Mouse (Mus musculus): ENCODE measurements around the gene Gapvd1.
"Not testable (repeated sequence)": the region's sequence is repeated elsewhere in the genome, so short reads cannot be mapped to it uniquely, and the experiment has no call there.

Gapvd1 gene

GRCm38 (mm10) chr2:34754551-34755358 lies at the start of gene Gapvd1:
TSS of gene Gapvd1 (minus strand) at chr2:34755232.
- no peak for DNase-seq (ENCODE audit: low read depth in 1 of 2, low spot score in 2 of 2)

GRCm38 (mm10) chr2:34804815-34805214 lies 49.8 kb upstream of the Gapvd1 start:
- no peak for DNase-seq (ENCODE audit: low read depth in 1 of 2, low spot score in 2 of 2)

GRCm38 (mm10) chr2:34804172-34804571 lies 49.1 kb upstream of the Gapvd1 start:
- no peak for DNase-seq (ENCODE audit: low read depth in 1 of 2, low spot score in 2 of 2)

- DNase-seq (ENCODE audit: low read depth in 1 of 2, low spot score in 2 of 2), result no peak
These were observed 48.7 kb upstream of the Gapvd1 start for GRCm38 (mm10) chr2:34803746-34804145.

- DNase-seq (ENCODE audit: low read depth in 1 of 2, low spot score in 2 of 2), result peak in 1 of 2 experiments; percentile 29
These were observed 47.7 kb upstream of the Gapvd1 start for GRCm38 (mm10) chr2:34802565-34803245.

- peak; percentile 94 for DNase-seq (ENCODE audit: low read depth in 1 of 2, low spot score in 2 of 2)
These were observed 46.8 kb upstream of the Gapvd1 start for GRCm38 (mm10) chr2:34801516-34802482.

GRCm38 (mm10) chr2:34800371-34800770 lies 45.3 kb upstream of the Gapvd1 start:
- no peak for DNase-seq (ENCODE audit: low read depth in 1 of 2, low spot score in 2 of 2)

- DNase-seq (ENCODE audit: low read depth in 1 of 2, low spot score in 2 of 2), result peak; percentile 33 to 43
These were observed 44.6 kb upstream of the Gapvd1 start, which contains the start of gene Rabepk for GRCm38 (mm10) chr2:34799357-34800256. TSS of gene Rabepk (minus strand) at chr2:34799912.

GRCm38 (mm10) chr2:34795426-34795825 lies 40.4 kb upstream of the Gapvd1 start:
- no peak for DNase-seq (ENCODE audit: low read depth in 1 of 2, low spot score in 2 of 2)

- DNase-seq (ENCODE audit: low read depth in 1 of 2, low spot score in 2 of 2), result no peak
These were observed 39.5 kb upstream of the Gapvd1 start for GRCm38 (mm10) chr2:34794511-34794910.

- DNase-seq (ENCODE audit: low read depth in 1 of 2, low spot score in 2 of 2), result not testable (repeated sequence)
These were observed 37.5 kb upstream of the Gapvd1 start for GRCm38 (mm10) chr2:34792543-34792942.

GRCm38 (mm10) chr2:34790282-34790681 lies 35.2 kb upstream of the Gapvd1 start:
- peak in 1 of 2 experiments; percentile 20 for DNase-seq (ENCODE audit: low read depth in 1 of 2, low spot score in 2 of 2)

GRCm38 (mm10) chr2:34784085-34784484 lies 29.1 kb upstream of the Gapvd1 start:
- peak in 1 of 2 experiments; percentile 32 for DNase-seq (ENCODE audit: low read depth in 1 of 2, low spot score in 2 of 2)

- no peak for DNase-seq (ENCODE audit: low read depth in 1 of 2, low spot score in 2 of 2)
These were observed 28.3 kb upstream of the Gapvd1 start for GRCm38 (mm10) chr2:34783064-34784020.

GRCm38 (mm10) chr2:34777237-34777868 lies 22.3 kb upstream of the Gapvd1 start:
- DNase-seq (ENCODE audit: low read depth in 1 of 2, low spot score in 2 of 2), result no peak

GRCm38 (mm10) chr2:34774493-34774892 lies 19.5 kb upstream of the Gapvd1 start:
- DNase-seq (ENCODE audit: low read depth in 1 of 2, low spot score in 2 of 2), result no peak

GRCm38 (mm10) chr2:34773673-34774072 lies 18.6 kb upstream of the Gapvd1 start:
- DNase-seq (ENCODE audit: low read depth in 1 of 2, low spot score in 2 of 2), result no peak

Measured in monocyte, adult 2 months (primary cell).